Mouse (Mus musculus) B cell, adult 62 days (primary cell): ENCODE measurements around the gene Hexim2. TPM values are rescaled to one million over a fixed set of nuclear protein-coding genes. Genes with fewer than 3 reads are reported as not detected.

Source experiments
- total RNA-seq: library from RNA; stranded (reverse); gene quantifications from 4 replicates; pipeline ENCODE4 v1.2.4, GENCODE M21; 2023

Gene Hexim2
- total RNA-seq: 2.2 to 7.7 TPM (median 4.4 TPM) in 4 replicates

DNA sequence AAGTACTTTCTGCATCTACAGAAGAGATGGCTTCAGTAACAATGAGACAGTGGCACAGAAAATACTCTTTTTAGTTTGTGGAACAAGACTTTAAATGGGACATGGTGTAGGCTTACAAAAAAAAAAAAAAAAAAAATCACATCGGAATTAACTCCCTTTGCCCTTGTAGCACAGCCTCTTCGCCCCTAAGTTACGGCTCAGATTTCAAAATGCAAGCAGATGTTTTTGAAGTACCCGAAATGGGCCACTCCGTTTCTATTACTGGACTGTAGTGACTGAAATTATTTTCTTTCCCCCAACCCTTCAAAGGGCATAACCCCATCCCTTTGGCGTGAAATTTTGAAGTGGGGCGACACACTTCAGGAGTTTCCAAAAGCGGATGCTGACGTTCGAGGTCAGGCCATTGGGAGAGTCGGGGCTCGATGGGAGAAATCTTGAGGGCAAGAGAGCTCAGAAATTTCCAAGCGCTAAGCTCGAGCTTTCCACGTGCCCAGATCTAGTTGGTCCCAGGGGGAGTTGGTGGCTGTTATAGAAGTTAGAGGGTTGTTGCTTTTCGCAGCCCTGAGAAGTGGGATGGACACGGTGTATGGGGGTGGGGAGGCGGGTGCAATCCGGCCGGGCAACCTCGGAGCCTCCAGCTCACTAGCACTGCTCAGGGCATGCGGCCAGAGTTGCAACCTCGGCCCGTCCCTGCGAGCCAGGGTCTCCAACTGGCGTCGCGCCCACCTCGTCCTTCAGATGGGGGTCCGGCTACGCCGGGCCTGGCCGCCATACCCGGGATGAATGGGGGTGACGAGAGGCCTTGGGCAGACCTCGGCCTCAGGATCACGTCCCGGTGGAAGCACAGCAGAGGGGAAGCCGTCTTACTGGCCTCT, at the start of gene Hexim2:
Gene Hexim2, plus strand, starts transcription at position 729 of the 875 bp plus-strand sequence.

DNA sequence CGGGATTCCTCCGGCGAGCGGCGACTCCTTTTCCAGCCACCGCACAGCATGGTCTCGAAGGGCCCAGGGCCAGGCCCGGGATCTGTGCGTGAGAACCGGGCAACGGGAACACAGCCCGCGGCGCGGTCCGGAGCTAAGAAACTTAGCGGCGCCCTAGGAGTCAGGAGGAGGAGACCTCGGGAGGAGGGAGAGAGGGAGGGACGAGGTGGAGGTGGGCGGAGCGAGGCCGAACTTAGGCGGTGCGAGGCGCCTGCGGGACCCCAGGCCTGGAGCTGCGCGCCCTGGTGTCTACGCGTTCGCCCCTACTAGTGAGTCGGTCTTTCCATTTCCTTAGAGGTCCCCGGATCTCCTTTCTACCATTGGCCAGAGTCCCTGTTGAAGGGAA, 30.8 kb upstream of the Hexim2 start, which contains the start of the genes Plcd3 and Acbd4:
Gene Plcd3, minus strand, starts transcription at position 178 of the 385 bp plus-strand sequence.
Gene Acbd4, plus strand, starts transcription at position 202 of the 385 bp plus-strand sequence.

DNA sequence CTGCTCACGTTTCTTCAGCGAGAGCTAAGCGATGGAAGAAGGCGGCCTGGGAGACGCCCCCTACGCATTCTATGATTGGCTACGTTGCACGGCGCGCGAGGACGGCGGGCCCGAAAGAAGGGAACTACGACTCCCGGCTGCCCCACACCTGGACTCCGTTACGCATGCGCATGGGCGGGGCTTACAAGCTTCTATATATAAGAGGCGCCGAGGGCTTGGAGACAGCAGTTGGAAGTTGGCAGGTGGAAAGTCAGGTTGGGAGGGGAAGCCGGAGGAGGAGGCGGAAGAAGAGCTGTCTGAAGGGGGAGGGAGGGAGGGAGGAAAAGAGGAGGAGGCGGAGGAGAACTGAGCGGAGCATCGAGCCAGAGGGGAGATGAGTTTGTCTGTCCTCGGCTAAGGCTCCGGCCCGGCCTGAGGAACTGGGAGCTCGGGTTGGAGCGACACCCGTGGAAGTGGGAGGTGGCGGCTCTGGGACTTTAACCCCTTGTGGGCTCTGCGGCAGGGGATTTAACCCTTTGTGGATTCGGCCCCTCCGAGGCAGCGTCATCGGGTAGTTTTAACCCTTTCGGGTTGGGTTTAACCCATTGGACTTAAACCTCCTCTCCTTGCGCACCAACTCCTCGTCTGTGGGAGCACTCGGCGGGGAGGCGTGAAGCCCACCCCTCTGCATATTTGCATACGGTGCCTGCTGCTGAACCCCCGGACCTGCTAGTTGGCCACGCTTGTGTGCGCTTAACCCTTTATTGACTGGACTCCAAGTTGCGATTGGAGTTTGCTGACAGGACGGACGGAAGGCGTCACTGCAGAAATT, 16.0 kb upstream of the Hexim2 start, which contains the start of gene Hexim1:
Gene Hexim1, plus strand, starts transcription at position 224 of the 811 bp plus-strand sequence.

DNA sequence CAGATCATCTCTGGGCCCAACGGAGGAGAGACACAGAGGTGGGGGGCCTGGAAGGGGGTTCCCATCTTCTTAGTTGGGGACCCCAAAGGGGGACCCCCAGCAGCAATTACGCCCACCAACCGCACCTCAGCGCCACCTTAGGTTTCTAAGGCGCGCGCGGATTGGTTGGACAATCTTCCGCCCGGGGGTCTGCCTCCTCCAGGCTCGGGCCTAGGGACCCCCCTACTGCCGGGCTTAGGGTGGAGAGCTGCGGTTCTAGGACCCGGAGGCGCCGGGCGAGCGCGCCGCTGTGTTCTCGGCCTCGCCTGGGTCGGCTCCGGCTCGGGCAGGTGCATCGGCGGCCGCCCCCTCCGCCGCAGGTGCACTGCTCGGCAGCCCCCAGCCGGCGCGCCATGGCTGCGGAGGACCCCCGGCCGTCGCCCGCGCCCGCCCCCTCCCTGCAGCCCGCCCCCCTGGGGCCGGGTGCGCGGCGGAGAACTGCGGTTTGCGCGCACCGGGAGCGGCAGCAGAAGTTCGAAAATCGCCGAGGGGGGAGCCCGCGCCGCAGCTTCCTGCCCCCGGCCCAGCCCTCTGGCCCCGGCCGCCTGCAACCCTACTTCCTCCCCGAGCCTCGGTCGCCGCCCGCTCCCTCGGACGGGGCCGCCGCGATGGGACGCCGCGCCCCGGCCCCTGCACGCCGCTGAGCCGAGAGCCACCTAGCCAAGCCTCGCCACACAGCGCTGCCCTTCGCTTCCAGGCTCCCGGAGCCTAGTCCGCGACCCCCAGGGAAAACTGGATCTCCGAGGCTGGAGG, 38.5 kb downstream of the Hexim2 start, which contains the start of gene Fmnl1:
Gene Fmnl1, plus strand, starts transcription at position 614 of the 792 bp plus-strand sequence.

Other genes starting within 250 kb of the Hexim2 start
- gene Fam187a, start 247.3 kb upstream of the Hexim2 start, total RNA-seq: not detected in 4 replicates
- gene Gfap, start 231.5 kb upstream of the Hexim2 start, total RNA-seq: not detected in 4 replicates
- gene Kif18b, start 207.3 kb upstream of the Hexim2 start, total RNA-seq: 0.38 to 0.83 TPM (median 0.46 TPM) in 4 replicates
- not detected in 4 replicates for gene C1ql1, start 185.7 kb upstream of the Hexim2 start, total RNA-seq
- 64.9 to 70.9 TPM (median 67.6 TPM) in 4 replicates for gene Nmt1, start 104.2 kb upstream of the Hexim2 start, total RNA-seq
- 13.1 to 16.8 TPM (median 14.1 TPM) in 4 replicates for gene Dcakd, start 104.1 kb upstream of the Hexim2 start, total RNA-seq
- 2.2 to 3.2 TPM (median 2.7 TPM) in 4 replicates for gene Plcd3, start 30.8 kb upstream of the Hexim2 start, total RNA-seq
- 46.9 to 51.0 TPM (median 48.0 TPM) in 4 replicates for gene Acbd4, start 30.7 kb upstream of the Hexim2 start, total RNA-seq
- gene Hexim1, start 16.2 kb upstream of the Hexim2 start, total RNA-seq: 58.8 to 66.9 TPM (median 59.9 TPM) in 4 replicates
- 348 to 376 TPM (median 367 TPM) in 4 replicates for gene Fmnl1, start 38.7 kb downstream of the Hexim2 start, total RNA-seq
- gene 1700023F06Rik, start 76.1 kb downstream of the Hexim2 start, total RNA-seq: not detected in 4 replicates
- not detected in 4 replicates for gene Spata32, start 86.0 kb downstream of the Hexim2 start, total RNA-seq
- gene Map3k14, start 135.0 kb downstream of the Hexim2 start, total RNA-seq: 57.5 to 61.4 TPM (median 60.1 TPM) in 4 replicates
- gene Arhgap27, start 231.3 kb downstream of the Hexim2 start, total RNA-seq: 83.5 to 99.1 TPM (median 92.5 TPM) in 4 replicates